Comparison of ENCODE assay signal across 12 mouse cellular contexts in the genomic region with DNA sequence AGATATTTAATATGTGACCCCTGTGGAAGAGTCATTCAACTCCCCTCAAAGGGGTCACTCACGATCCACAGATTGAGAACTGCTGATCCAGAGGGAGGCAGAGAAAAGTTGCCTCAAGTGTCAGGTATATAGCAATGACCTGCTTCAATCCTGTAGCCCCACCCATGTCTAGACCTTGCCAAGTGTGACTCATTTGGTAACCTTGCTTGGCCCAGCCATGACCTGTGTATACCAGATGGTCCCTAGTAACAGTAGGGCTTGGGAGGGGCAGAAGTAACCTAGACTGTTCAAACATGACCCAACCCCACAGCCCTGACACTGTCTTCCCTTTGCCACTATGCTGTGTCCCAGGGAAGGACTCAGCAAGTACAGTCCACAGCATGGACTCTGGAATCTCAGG. TPM values are rescaled to one million over a fixed set of nuclear protein-coding genes. Genes with fewer than 3 reads are reported as not detected.
DNase-seq lines count a peak whose midpoint lies in the region; ATAC-seq and TF ChIP-seq lines count a peak whose summit lies in the region.
"Had no signal": no experiment of that assay in that cellular context is flagged by ENCODE, and none has a peak within 500 bp of the region (broad histone marks: within the 10 kb centered on the region; RNA-seq: fewer than 3 reads in every experiment).

No protein-coding gene starts in this region.

- WGBS in liver, embryonic 12.5 days (ENCODE audit: insufficient replicate concordance) = 73% methylated on average over 1 of the region's 1 CpGs
- 92% methylated on average over 1 of the region's 1 CpGs for WGBS in hindbrain, postnatal 0 days

- H3K4me3 ChIP-seq in liver, embryonic 12.5 days = no peak overlapping the region
- H3K4me3 ChIP-seq in hindbrain, postnatal 0 days (ENCODE audit: low read length) = no peak overlapping the region
- H3K4me3 ChIP-seq: embryonic facial prominence, embryonic 13.5 days had no signal

- H3K27me3 ChIP-seq in liver, embryonic 12.5 days (replicated peaks) = peaks cover 5% of the 10 kb centered on the region; the same call in 1 of the 2 replicates
- H3K27me3 ChIP-seq in hindbrain, postnatal 0 days (ENCODE audit: insufficient read depth, low read length) = no peaks in the 10 kb centered on the region
- H3K27me3 ChIP-seq: embryonic facial prominence, embryonic 13.5 days had no signal

- H3K4me2 ChIP-seq in liver, embryonic 12.5 days = no peak overlapping the region
- no peak overlapping the region for H3K4me2 ChIP-seq in hindbrain, postnatal 0 days (ENCODE audit: low read depth, low read length)
- H3K4me2 ChIP-seq: embryonic facial prominence, embryonic 13.5 days had no signal

- no peak for TF ChIP-seq CTCF in hindbrain, postnatal 0 days (IDR thresholded peaks at IDR 0.05; ENCODE audit: low read depth)

- no peak overlapping the region for H3K9ac ChIP-seq in liver, embryonic 12.5 days
- no peak overlapping the region for H3K9ac ChIP-seq in hindbrain, postnatal 0 days (replicated peaks; ENCODE audit: low read length)
- H3K9ac ChIP-seq: embryonic facial prominence, embryonic 13.5 days had no signal

- H3K27ac ChIP-seq in liver, embryonic 12.5 days = no peak overlapping the region
- H3K27ac ChIP-seq in hindbrain, postnatal 0 days = no peak overlapping the region
- H3K27ac ChIP-seq: embryonic facial prominence, embryonic 13.5 days had no signal

- H3K4me1 ChIP-seq in liver, embryonic 12.5 days = peaks cover 21% of the 10 kb centered on the region
- H3K4me1 ChIP-seq in hindbrain, postnatal 0 days (ENCODE audit: insufficient read depth, low read length) = no peaks in the 10 kb centered on the region
- H3K4me1 ChIP-seq: embryonic facial prominence, embryonic 13.5 days had no signal

- no peaks in the 10 kb centered on the region for H3K36me3 ChIP-seq in liver, embryonic 12.5 days
- no peaks in the 10 kb centered on the region for H3K36me3 ChIP-seq in hindbrain, postnatal 0 days (ENCODE audit: insufficient read depth, low read length)
- H3K36me3 ChIP-seq: embryonic facial prominence, embryonic 13.5 days had no signal

- peak; percentile 52 for ATAC-seq in liver, embryonic 12.5 days
- ATAC-seq in erythroblast, adult 5-6 weeks (replicated peaks; ENCODE audit: low FRiP score, poor library complexity, severe bottlenecking) = peak; percentile 60
- no peak for ATAC-seq in hindbrain, postnatal 0 days
- ATAC-seq: activated CD4-positive, CD25-positive, alpha-beta regulatory T cell, adult 4 months had no signal

- no peaks in the 10 kb centered on the region for H3K9me3 ChIP-seq in liver, embryonic 12.5 days (replicated peaks)
- H3K9me3 ChIP-seq in hindbrain, postnatal 0 days (ENCODE audit: low read length) = no peaks in the 10 kb centered on the region
- H3K9me3 ChIP-seq: embryonic facial prominence, embryonic 13.5 days had no signal

- DNase-seq in liver (no peak), ES-CJ7 (ENCODE audit: low read depth, low spot score) (peak; percentile 19)
- DNase-seq in lung, postnatal 25 days (ENCODE audit: low spot score) = peak; percentile 51
- no peak for DNase-seq in hindbrain, postnatal 0 days (ENCODE audit: low spot score)
- DNase-seq in spleen, adult 18-20 months = no peak
- no peak for DNase-seq in cerebellum, postnatal 10 days
- DNase-seq: cerebellum, adult 18-20 months; kidney, postnatal 25 days had no signal

RNA-seq across cellular contexts. Expression of gene Ube2f, which starts 9.4 kb away (rescaled TPM):
- 71.6 and 73.4 TPM in 2 replicates for polyA plus RNA-seq in liver, embryonic 12.5 days (2016; fragmentation: Nextera tagmentation; extraction: Ambion mirVana)
- total RNA-seq in erythroblast, adult 5-6 weeks (2015; ENCODE audit: low replicate concordance) = 187 and 269 TPM in 2 replicates
- 221 and 245 TPM in 2 replicates for total RNA-seq in erythroblast, adult 5-6 weeks (2017; ENCODE audit: low replicate concordance)
- total RNA-seq in hindbrain, postnatal 0 days (2014; rRNA removed) = 34.1 and 37.1 TPM in 2 replicates
- 46.7 and 55.5 TPM in 2 replicates for polyA plus RNA-seq in hindbrain, postnatal 0 days (2015; fragmentation: Nextera tagmentation; extraction: Ambion mirVana)

RNA-seq across cellular contexts. Expression of gene Scly, which starts 57.5 kb away (rescaled TPM):
- polyA plus RNA-seq in liver, embryonic 12.5 days (2016; fragmentation: Nextera tagmentation; extraction: Ambion mirVana) = 28.8 and 30.0 TPM in 2 replicates
- total RNA-seq in erythroblast, adult 5-6 weeks (2015; ENCODE audit: low replicate concordance) = 6.9 and 15.3 TPM in 2 replicates
- 16.6 and 18.8 TPM in 2 replicates for total RNA-seq in erythroblast, adult 5-6 weeks (2017; ENCODE audit: low replicate concordance)
- total RNA-seq in hindbrain, postnatal 0 days (2014; rRNA removed) = 15.2 TPM in 2 replicates
- polyA plus RNA-seq in hindbrain, postnatal 0 days (2015; fragmentation: Nextera tagmentation; extraction: Ambion mirVana) = 9.7 and 9.9 TPM in 2 replicates

Comparison
In these comparisons a context has a peak if more than half of its experiments do, and no peak if none do; other contexts are left out.
1. DNase-seq: peak in ES-CJ7 (single experiment) and lung, postnatal 25 days (single experiment); none in liver (single experiment), hindbrain, postnatal 0 days (single experiment), spleen, adult 18-20 months (0 of 2) and cerebellum, postnatal 10 days (0 of 2).